ENCODE assay signal across 10 mouse cellular contexts in genomic region chr11:32276347-32276746, GRCm38 (mm10). TPM values are rescaled to one million over a fixed set of nuclear protein-coding genes. Genes with fewer than 3 reads are reported as not detected.
A peak's percentile ranks its signal among the peaks of the same experiment; 100 is the strongest.
DNase-seq lines count a peak whose midpoint lies in the region; ATAC-seq lines count a peak whose summit lies in the region.
"Had no signal": no experiment of that assay in that cellular context is flagged by ENCODE, and none has a peak within 500 bp of the region (broad histone marks: within the 10 kb centered on the region; RNA-seq: fewer than 3 reads in every experiment).

TSS of gene Hba-x (plus strand) at chr11:32276400.

- 0 out of 2 replicates have a peak, but pooled peaks have one; percentile 16 for ATAC-seq in heart, embryonic 13.5 days (ENCODE audit: extremely low read depth, insufficient number of reproducible peaks, low FRiP score, low TSS enrichment)
- ATAC-seq in midbrain, embryonic 11.5 days (ENCODE audit: low FRiP score) = no peak
- ATAC-seq in midbrain, embryonic 16.5 days = no peak
- ATAC-seq in limb, embryonic 13.5 days (ENCODE audit: low FRiP score, low read depth) = no peak
- ATAC-seq in granulocyte monocyte progenitor cell, adult 5-6 weeks (replicated peaks; ENCODE audit: poor library complexity, severe bottlenecking) = no peak

- whole genome bisulfite sequencing in heart, embryonic 13.5 days = 65% methylated on average over 3 of the region's 3 CpGs
- 74% methylated on average over 3 of the region's 3 CpGs for WGBS in midbrain, embryonic 11.5 days
- WGBS in midbrain, embryonic 16.5 days = 66% methylated on average over 3 of the region's 3 CpGs
- WGBS in limb, embryonic 13.5 days = 71% methylated on average over 3 of the region's 3 CpGs

- peak within 1 kb of the TSS; percentile 20; the same call in 1 of the 2 replicates for H3K4me3 ChIP-seq in heart, embryonic 13.5 days
- H3K4me3 ChIP-seq in midbrain, embryonic 11.5 days (ENCODE audit: low read depth, low read length) = no peak within 1 kb of the TSS
- no peak within 1 kb of the TSS for H3K4me3 ChIP-seq in midbrain, embryonic 16.5 days (ENCODE audit: low read depth, low read length)
- no peak within 1 kb of the TSS for H3K4me3 ChIP-seq in limb, embryonic 13.5 days

- DNase-seq in heart, adult 9 months (ENCODE audit: low spot score in 2 of 2) = no peak
- DNase-seq in midbrain, embryonic 11.5 days (ENCODE audit: low spot score, missing footprints) = no peak
- DNase-seq in yolk sac, embryonic 10.5 days (ENCODE audit: low spot score) = peak; percentile 52
- no peak for DNase-seq in natural killer cell, adult 2 months (ENCODE audit: low spot score in 2 of 2)

- no peaks in the 10 kb centered on the region for H3K36me3 ChIP-seq in heart, embryonic 13.5 days
- H3K36me3 ChIP-seq in midbrain, embryonic 11.5 days (ENCODE audit: control insufficient read depth, insufficient read depth, low read length) = no peaks in the 10 kb centered on the region
- no peaks in the 10 kb centered on the region for H3K36me3 ChIP-seq in midbrain, embryonic 16.5 days (ENCODE audit: control insufficient read depth, insufficient read depth, low read length)
- no peaks in the 10 kb centered on the region for H3K36me3 ChIP-seq in limb, embryonic 13.5 days

- peak within 1 kb of the TSS; percentile 25; the same call in 1 of the 2 replicates for H3K9ac ChIP-seq in heart, embryonic 13.5 days
- H3K9ac ChIP-seq in midbrain, embryonic 11.5 days (ENCODE audit: low read length) = no peak within 1 kb of the TSS
- no peak within 1 kb of the TSS for H3K9ac ChIP-seq in midbrain, embryonic 16.5 days (ENCODE audit: low read depth, low read length)
- no peak within 1 kb of the TSS for H3K9ac ChIP-seq in limb, embryonic 13.5 days

- peaks cover 66% of the 10 kb centered on the region for H3K27me3 ChIP-seq in heart, embryonic 13.5 days (replicated peaks)
- H3K27me3 ChIP-seq in midbrain, embryonic 11.5 days (ENCODE audit: control insufficient read depth, insufficient read depth, low read length) = no peaks in the 10 kb centered on the region
- H3K27me3 ChIP-seq in midbrain, embryonic 16.5 days (ENCODE audit: control insufficient read depth, insufficient read depth, low read depth, low read length) = no peaks in the 10 kb centered on the region; the same call in 1 of the 2 replicates
- H3K27me3 ChIP-seq in limb, embryonic 13.5 days = peaks cover 28% of the 10 kb centered on the region

- H3K9me3 ChIP-seq in heart, embryonic 13.5 days = no peaks in the 10 kb centered on the region
- H3K9me3 ChIP-seq in midbrain, embryonic 11.5 days (ENCODE audit: control insufficient read depth, low read length) = no peaks in the 10 kb centered on the region
- no peaks in the 10 kb centered on the region for H3K9me3 ChIP-seq in midbrain, embryonic 16.5 days (replicated peaks; ENCODE audit: control insufficient read depth, low read length, poor library complexity, severe bottlenecking)
- H3K9me3 ChIP-seq in limb, embryonic 13.5 days = no peaks in the 10 kb centered on the region

- H3K27ac ChIP-seq in heart, embryonic 13.5 days (replicated peaks) = peak within 1 kb of the TSS; percentile 68
- H3K27ac ChIP-seq in midbrain, embryonic 11.5 days (ENCODE audit: low read depth, low read length) = no peak within 1 kb of the TSS
- H3K27ac ChIP-seq in midbrain, embryonic 16.5 days (ENCODE audit: low read length) = no peak within 1 kb of the TSS
- H3K27ac ChIP-seq in limb, embryonic 13.5 days = no peak within 1 kb of the TSS

- H3K4me1 ChIP-seq in heart, embryonic 13.5 days = no peaks in the 10 kb centered on the region
- no peaks in the 10 kb centered on the region for H3K4me1 ChIP-seq in midbrain, embryonic 11.5 days (ENCODE audit: control insufficient read depth, insufficient read depth, low read length)
- H3K4me1 ChIP-seq in midbrain, embryonic 16.5 days (ENCODE audit: control insufficient read depth, insufficient read depth, low read length) = no peaks in the 10 kb centered on the region
- H3K4me1 ChIP-seq in limb, embryonic 13.5 days = no peaks in the 10 kb centered on the region

- peak within 1 kb of the TSS; percentile 51 for H3K4me2 ChIP-seq in heart, embryonic 13.5 days
- H3K4me2 ChIP-seq in midbrain, embryonic 11.5 days = no peak within 1 kb of the TSS
- no peak within 1 kb of the TSS for H3K4me2 ChIP-seq in midbrain, embryonic 16.5 days (ENCODE audit: low read length)
- no peak within 1 kb of the TSS for H3K4me2 ChIP-seq in limb, embryonic 13.5 days (replicated peaks)

RNA-seq across cellular contexts. Expression of gene Hba-x, which starts in this region (rescaled TPM):
- polyA plus RNA-seq in heart, embryonic 13.5 days (2015; fragmentation: Nextera tagmentation; extraction: Ambion mirVana) = 2,385 and 4,851 TPM in 2 replicates
- polyA plus RNA-seq in midbrain, embryonic 11.5 days (2014; fragmentation: Nextera tagmentation; extraction: Ambion mirVana) = 3,185 and 3,229 TPM in 2 replicates
- 3.2 and 11.6 TPM in 2 replicates for polyA plus RNA-seq in midbrain, embryonic 16.5 days (2015; fragmentation: Nextera tagmentation; extraction: Ambion mirVana)
- 595 and 644 TPM in 2 replicates for polyA plus RNA-seq in limb, embryonic 13.5 days (2015; fragmentation: Nextera tagmentation; extraction: Ambion mirVana)
- total RNA-seq in granulocyte monocyte progenitor cell, adult 5-6 weeks (2014; fragmentation: Nextera tagmentation) = not detected in 2 replicates
- not detected in 2 replicates for total RNA-seq in granulocyte monocyte progenitor cell, adult 5-6 weeks (2017)
- total RNA-seq: layer of hippocampus, postnatal 10 days; megakaryocyte-erythroid progenitor cell, adult 5-6 weeks had no signal

Comparison
In these comparisons a context has a peak if more than half of its experiments do, and no peak if none do; other contexts are left out.
1. RNA of gene Hba-x (polyA plus RNA-seq): 2,385 to 4,851 TPM in heart, embryonic 13.5 days, 3,185 to 3,229 TPM in midbrain, embryonic 11.5 days and 595 to 644 TPM in limb, embryonic 13.5 days; 3.2 to 11.6 TPM in midbrain, embryonic 16.5 days; every median in the first group is over 10 times any median in the second.